ENCODE assay signal across 17 mouse cellular contexts in the genomic region with DNA sequence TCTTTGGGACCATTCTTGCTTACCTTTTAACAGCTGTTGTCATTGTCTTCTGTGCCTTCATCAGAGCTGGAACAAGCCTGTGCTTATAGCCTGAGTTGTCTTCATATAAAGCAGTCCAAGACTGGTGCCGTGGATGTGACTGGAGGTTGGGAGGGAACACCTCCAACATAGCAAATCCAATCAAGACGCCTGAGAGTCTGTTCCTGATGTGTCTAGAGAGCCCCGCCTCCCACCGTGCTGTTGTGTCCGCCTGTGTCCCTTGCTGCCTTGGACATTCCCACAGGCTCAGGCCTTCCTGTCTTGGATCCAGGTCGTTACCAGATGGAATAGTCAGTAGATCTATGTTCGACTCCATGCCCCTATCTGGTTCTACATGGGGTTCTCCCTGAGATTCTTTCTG. TPM values are rescaled to one million over a fixed set of nuclear protein-coding genes. Genes with fewer than 3 reads are reported as not detected.
DNase-seq lines count a peak whose midpoint lies in the region; ATAC-seq lines count a peak whose summit lies in the region.
"Had no signal": no experiment of that assay in that cellular context is flagged by ENCODE, and none has a peak within 500 bp of the region (broad histone marks: within the 10 kb centered on the region; RNA-seq: fewer than 3 reads in every experiment).

No protein-coding gene starts in this region.

- no peak overlapping the region for H3K9ac ChIP-seq in heart, embryonic 15.5 days
- H3K9ac ChIP-seq: forebrain, embryonic 13.5 days; forebrain, postnatal 0 days; hindbrain, embryonic 14.5 days had no signal

- no peak for ATAC-seq in heart, embryonic 15.5 days (replicated peaks; ENCODE audit: insufficient number of reproducible peaks, insufficient read depth, low FRiP score, low read depth)
- no peak for ATAC-seq in megakaryocyte, adult 5-6 weeks (ENCODE audit: poor library complexity, severe bottlenecking)
- ATAC-seq: forebrain, embryonic 13.5 days; forebrain, postnatal 0 days; intestine, embryonic 16.5 days had no signal

- peak; percentile 58 to 67 for DNase-seq in heart, adult 18-20 months
- no peak for DNase-seq in heart, postnatal 25 days (ENCODE audit: low spot score)
- no peak for DNase-seq in heart, postnatal 4 days
- DNase-seq in B cell, adult 2 months = no peak
- DNase-seq: adrenal gland, adult 2 months; adrenal gland, postnatal 25 days; cerebellum, postnatal 10 days; forebrain, postnatal 0 days; gastrocnemius, postnatal 10 days; kidney, adult 8-10 months had no signal

- H3K36me3 ChIP-seq in heart, embryonic 15.5 days = peaks cover 10% of the 10 kb centered on the region; the same call in 1 of the 2 replicates
- H3K36me3 ChIP-seq in megakaryocyte, embryonic 14.5 days (replicated peaks; ENCODE audit: low read length) = peaks cover 69% of the 10 kb centered on the region

- H3K4me1 ChIP-seq in heart, embryonic 15.5 days (replicated peaks) = peaks cover 54% of the 10 kb centered on the region
- peaks cover 98% of the 10 kb centered on the region for H3K4me1 ChIP-seq in megakaryocyte, embryonic 14.5 days

- intact Hi-C loops in heart, postnatal 25 days (cut with DNase I) = no loop called here

- H3K27me3 ChIP-seq in heart, embryonic 15.5 days = no peaks in the 10 kb centered on the region
- no peaks in the 10 kb centered on the region for H3K27me3 ChIP-seq in megakaryocyte, embryonic 14.5 days (replicated peaks)
- H3K27me3 ChIP-seq: forebrain, embryonic 13.5 days had no signal

- no peak overlapping the region for H3K4me3 ChIP-seq in heart, embryonic 15.5 days
- peak overlapping the region; percentile 16 for H3K4me3 ChIP-seq in megakaryocyte, embryonic 14.5 days (replicated peaks)
- H3K4me3 ChIP-seq: embryonic facial prominence, embryonic 10.5 days; forebrain, embryonic 13.5 days had no signal

- no peak overlapping the region for H3K4me2 ChIP-seq in heart, embryonic 15.5 days
- H3K4me2 ChIP-seq: forebrain, embryonic 13.5 days; hindbrain, embryonic 14.5 days had no signal

- WGBS in heart, embryonic 15.5 days = 82% methylated on average over 7 of the region's 7 CpGs

- H3K27ac ChIP-seq in heart, embryonic 15.5 days = 0 out of 2 replicates have a peak overlapping the region, but pooled peaks have one; percentile 4
- H3K27ac ChIP-seq: embryonic facial prominence, embryonic 10.5 days; forebrain, embryonic 13.5 days; hindbrain, embryonic 14.5 days had no signal

- no peaks in the 10 kb centered on the region for H3K9me3 ChIP-seq in heart, embryonic 15.5 days (replicated peaks)
- no peaks in the 10 kb centered on the region for H3K9me3 ChIP-seq in megakaryocyte, embryonic 14.5 days
- H3K9me3 ChIP-seq: embryonic facial prominence, embryonic 10.5 days; forebrain, embryonic 13.5 days had no signal

RNA-seq across cellular contexts. Expression of a gene that starts 14.7 kb away (rescaled TPM):
- total RNA-seq in heart, adult 18-20 months (2021) = 10 to 100 TPM; 67.3 to 73.9 TPM
- 10 to 100 TPM; 74.7 to 76.9 TPM for total RNA-seq in heart, postnatal 25 days (2021)
- polyA plus RNA-seq in heart, embryonic 15.5 days (2015; fragmentation: Nextera tagmentation; extraction: Ambion mirVana) = 47.4 and 48.2 TPM in 2 replicates
- total RNA-seq in heart, postnatal 4 days (2021) = 10 to 100 TPM; 80.9 to 84.3 TPM
- 21.2 and 22.5 TPM in 2 replicates for polyA plus RNA-seq in megakaryocyte, embryonic 14.5 days (2012; ENCODE audit: insufficient read depth, low replicate concordance)
- 14.9 and 15.3 TPM in 2 replicates for total RNA-seq in megakaryocyte, adult 5-6 weeks (2015)
- 24.7 and 27.7 TPM in 2 replicates for total RNA-seq in megakaryocyte, adult 5-6 weeks (2017)

RNA-seq across cellular contexts. Expression of a gene that starts 36.0 kb away (rescaled TPM):
- 1 to 10 TPM; 1.2 to 2.4 TPM for total RNA-seq in heart, adult 18-20 months (2021)
- total RNA-seq in heart, postnatal 25 days (2021) = 1 to 10 TPM in 1 of 2 experiments, under 1 TPM in 1; 0.91 to 1.2 TPM
- polyA plus RNA-seq in heart, embryonic 15.5 days (2015; fragmentation: Nextera tagmentation; extraction: Ambion mirVana) = 0.14 and 0.32 TPM in 2 replicates
- under 1 TPM; 0.27 to 0.55 TPM for total RNA-seq in heart, postnatal 4 days (2021)
- 9.1 and 10.4 TPM in 2 replicates for polyA plus RNA-seq in megakaryocyte, embryonic 14.5 days (2012; ENCODE audit: insufficient read depth, low replicate concordance)
- total RNA-seq in megakaryocyte, adult 5-6 weeks (2015) = 10.7 and 12.2 TPM in 2 replicates
- total RNA-seq in megakaryocyte, adult 5-6 weeks (2017) = 26.1 and 30.9 TPM in 2 replicates

Comparison
In these comparisons a context has a peak if more than half of its experiments do, and no peak if none do; other contexts are left out.
1. DNase-seq: peak in heart, adult 18-20 months (2 of 2); none in heart, postnatal 25 days (single experiment), heart, postnatal 4 days (single experiment) and B cell, adult 2 months (0 of 2).